Mouse (Mus musculus) heart, embryonic 13.5 days (tissue): ENCODE data around the gene Fxyd7. TPM values are rescaled to one million over a fixed set of nuclear protein-coding genes. Genes with fewer than 3 reads are reported as not detected.
A peak's percentile ranks its signal among the peaks of the same experiment; 100 is the strongest.

Experiments used
- ATAC-seq: fragments of 200-750 bp; cut with Nextera tagmentation; 2 replicates; pipeline ENCODE4 v1.8.0; 2017; ENCODE audit warnings: moderate TSS enrichment; ENCODE audit not compliant: insufficient number of reproducible peaks, low FRiP score, low TSS enrichment; ENCODE audit errors: extremely low read depth
- H3K27ac ChIP-seq: fragments of 300-500 bp; sonication (generic); replicated peaks from 2 replicates; pipeline ENCODE4 v1.5.1; 2015; ENCODE audit warnings: moderate library complexity, mild to moderate bottlenecking, inconsistent platforms
- H3K27me3 ChIP-seq: fragments of 300-500 bp; sonication (generic); replicated peaks from 2 replicates; pipeline ENCODE4 v1.6.1; 2015; ENCODE audit warnings: mild to moderate bottlenecking, inconsistent platforms
- H3K36me3 ChIP-seq: fragments of 300-500 bp; sonication (generic); 2 replicates; pipeline ENCODE4 v1.6.1; 2015; ENCODE audit warnings: mild to moderate bottlenecking, inconsistent platforms
- H3K4me1 ChIP-seq: fragments of 300-500 bp; sonication (generic); 2 replicates; pipeline ENCODE4 v1.6.1; 2015; ENCODE audit warnings: inconsistent platforms
- H3K4me2 ChIP-seq: fragments of 300-500 bp; sonication (generic); 2 replicates; pipeline ENCODE4 v1.6.1; 2015; ENCODE audit warnings: inconsistent platforms, mild to moderate bottlenecking, moderate library complexity
- H3K4me3 ChIP-seq: fragments of 300-500 bp; sonication (generic); 2 replicates; pipeline ENCODE4 v1.5.1; 2015; ENCODE audit warnings: moderate library complexity, mild to moderate bottlenecking, inconsistent platforms
- H3K9ac ChIP-seq: fragments of 300-500 bp; sonication (generic); 2 replicates; pipeline ENCODE4 v1.6.1; 2015; ENCODE audit warnings: inconsistent platforms, mild to moderate bottlenecking, moderate library complexity
- H3K9me3 ChIP-seq: fragments of 300-500 bp; sonication (generic); 2 replicates; pipeline ENCODE4 v1.6.1; 2016; ENCODE audit warnings: inconsistent platforms
- WGBS: fragments of 180-500 bp; shearing (Covaris S2); methylation state at CpG from one replicate; pipeline ENCODE4 v1.1.7; 2015; ENCODE audit warnings: mixed read lengths; 5-methylcytosine and 5-hydroxymethylcytosine counted together
- polyA plus RNA-seq: library from polyadenylated mRNA; unstranded; fragments of >200 nt; fragmentation: Nextera tagmentation; extraction: Ambion mirVana; gene quantifications from 2 replicates; pipeline ENCODE4 v1.2.1, GENCODE M21; 2015

Gene Fxyd7
- polyA plus RNA-seq, 1 experiment from 2014 or later, result 3.6 TPM

DNA sequence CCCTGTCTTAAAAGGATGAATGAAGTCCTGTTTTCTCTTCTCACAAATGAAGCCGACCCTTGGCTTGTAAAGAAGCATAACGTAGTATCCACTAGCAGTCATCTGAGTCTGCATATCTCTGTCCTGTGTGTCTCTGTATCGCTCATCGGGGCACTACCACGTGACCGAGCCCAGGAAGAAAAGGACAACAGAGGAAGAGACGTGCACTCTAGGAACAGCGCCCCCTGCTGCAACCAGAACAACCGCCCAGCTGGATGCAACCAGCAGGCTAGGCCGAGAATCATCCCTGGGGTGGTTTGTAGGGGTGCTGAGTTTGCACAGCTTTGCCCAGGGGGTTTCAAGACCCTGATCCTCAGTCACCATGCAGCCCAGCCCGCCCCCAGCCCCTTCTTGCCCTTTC is 16.5 kb downstream of the Fxyd7 start:
- Histone ChIP-seq H3K36me3 (no peaks in the 10 kb centered on the region), H3K4me3 (no peak overlapping the region), H3K4me1 (no peaks in the 10 kb centered on the region; the same call in 1 of the 2 replicates), H3K27ac (no peak overlapping the region), H3K9me3 (no peaks in the 10 kb centered on the region), H3K27me3 (peaks cover 4% of the 10 kb centered on the region; the same call in 1 of the 2 replicates), H3K4me2 (no peak overlapping the region), H3K9ac (no peak overlapping the region)
- WGBS, result 51% methylated on average over 11 of the region's 11 CpGs
- no peak for ATAC-seq

GRCm38 (mm10) chr7:31033409-31034165 is 17.7 kb downstream of the Fxyd7 start:
- WGBS, result 55% methylated on average over 9 of the region's 9 CpGs
- no peaks in the 10 kb centered on the region; the same call in 1 of the 2 replicates for H3K4me1 ChIP-seq
- H3K27ac ChIP-seq, result 0 out of 2 replicates have a peak overlapping the region, but pooled peaks have one; percentile 12
- no peak overlapping the region for H3K9ac ChIP-seq
- no peak for ATAC-seq
- no peaks in the 10 kb centered on the region for H3K27me3 ChIP-seq
- no peaks in the 10 kb centered on the region for H3K36me3 ChIP-seq
- H3K4me3 ChIP-seq, result no peak overlapping the region
- H3K9me3 ChIP-seq, result no peaks in the 10 kb centered on the region
- H3K4me2 ChIP-seq, result no peak overlapping the region

- Histone ChIP-seq H3K9ac (no peak overlapping the region), H3K9me3 (no peaks in the 10 kb centered on the region), H3K4me3 (no peak overlapping the region), H3K27ac (no peak overlapping the region), H3K4me2 (no peak overlapping the region), H3K36me3 (no peaks in the 10 kb centered on the region), H3K27me3 (no peaks in the 10 kb centered on the region), H3K4me1 (no peaks in the 10 kb centered on the region; the same call in 1 of the 2 replicates)
- no peak for ATAC-seq
- 78% methylated on average over 7 of the region's 7 CpGs for WGBS
Measured at GRCm38 (mm10) chr7:31031731-31032130, 19.5 kb downstream of the Fxyd7 start.

DNA sequence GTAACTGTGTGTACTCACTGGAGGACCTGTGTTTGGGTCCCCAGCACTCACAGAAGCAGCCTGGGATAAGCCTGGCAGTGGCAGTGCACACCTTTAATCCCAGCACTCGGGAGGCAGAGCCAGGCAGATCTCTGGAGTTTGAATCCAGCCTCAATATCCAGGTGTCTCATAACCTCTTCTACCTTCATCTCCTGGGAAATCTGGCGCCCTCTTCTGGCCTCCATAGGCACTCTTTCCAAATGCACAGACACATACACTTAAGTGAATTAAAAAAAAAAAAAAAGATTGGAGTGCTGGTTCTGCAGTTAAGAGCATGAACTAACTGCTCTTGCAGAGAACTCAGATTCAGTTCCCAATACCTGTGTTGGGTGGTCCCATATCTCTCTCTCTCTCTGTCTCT is 20.6 kb downstream of the Fxyd7 start:
- Histone ChIP-seq H3K9ac (no peak overlapping the region), H3K4me2 (no peak overlapping the region), H3K4me3 (no peak overlapping the region), H3K9me3 (no peaks in the 10 kb centered on the region), H3K27me3 (no peaks in the 10 kb centered on the region), H3K36me3 (no peaks in the 10 kb centered on the region), H3K27ac (no peak overlapping the region), H3K4me1 (no peaks in the 10 kb centered on the region; the same call in 1 of the 2 replicates)
- 52% methylated on average over 2 of the region's 2 CpGs for WGBS
- ATAC-seq, result no peak

GRCm38 (mm10) chr7:31028609-31029008 is 22.7 kb downstream of the Fxyd7 start:
- Histone ChIP-seq H3K9me3 (no peaks in the 10 kb centered on the region), H3K36me3 (no peaks in the 10 kb centered on the region), H3K4me2 (no peak overlapping the region), H3K4me3 (no peak overlapping the region), H3K27me3 (no peaks in the 10 kb centered on the region), H3K27ac (no peak overlapping the region), H3K9ac (no peak overlapping the region), H3K4me1 (no peaks in the 10 kb centered on the region; the same call in 1 of the 2 replicates)
- no peak for ATAC-seq
- WGBS, result 65% methylated on average over 8 of the region's 8 CpGs

DNA sequence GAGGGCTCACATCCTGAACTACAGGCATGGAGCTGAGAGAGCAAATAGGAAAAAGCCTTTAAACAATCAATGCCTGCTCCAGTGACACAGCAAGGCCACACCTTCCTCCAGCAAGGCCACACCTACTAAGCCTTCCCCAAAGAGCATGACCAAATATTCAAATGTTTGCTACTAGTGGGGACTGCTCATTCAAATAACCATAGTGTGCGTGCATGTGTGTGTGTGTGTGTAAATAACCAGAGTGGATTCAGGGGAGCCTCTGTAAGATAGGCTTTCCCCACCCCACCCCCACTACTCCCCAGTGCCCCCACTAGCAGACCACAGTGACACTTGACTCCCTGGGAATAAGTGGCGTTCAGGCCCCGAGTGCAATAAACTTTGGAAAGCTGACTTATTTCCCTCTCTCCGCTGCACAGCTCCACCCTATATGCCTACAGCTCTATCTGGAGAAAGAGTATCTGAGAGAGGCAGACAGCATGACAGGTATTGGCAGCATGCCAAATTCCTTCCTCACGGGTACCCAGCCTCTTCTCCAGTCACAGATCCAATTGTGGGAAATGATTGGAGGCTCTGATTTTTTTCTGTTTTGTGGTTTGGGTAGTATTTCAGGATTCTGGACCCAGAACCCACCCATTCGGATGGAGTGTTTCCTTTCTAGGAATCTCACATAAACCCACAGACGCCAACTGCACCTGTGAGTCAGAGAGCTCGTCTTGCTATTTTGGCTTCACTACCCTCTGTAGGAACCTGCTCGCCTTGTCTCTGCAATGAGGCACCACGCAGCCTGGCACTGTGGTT is 34.0 kb downstream of the Fxyd7 start:
- Histone ChIP-seq H3K27ac (peak overlapping the region; percentile 79), H3K27me3 (no peaks in the 10 kb centered on the region), H3K9ac (no peak overlapping the region), H3K4me3 (no peak overlapping the region), H3K36me3 (no peaks in the 10 kb centered on the region), H3K9me3 (no peaks in the 10 kb centered on the region), H3K4me1 (peaks cover 21% of the 10 kb centered on the region), H3K4me2 (peak overlapping the region; percentile 44)
- ATAC-seq, result no peak
- 27% methylated on average over 10 of the region's 10 CpGs for WGBS

- Histone ChIP-seq H3K4me1 (peaks cover 19% of the 10 kb centered on the region), H3K9me3 (no peaks in the 10 kb centered on the region), H3K9ac (no peak overlapping the region), H3K4me2 (no peak overlapping the region), H3K36me3 (no peaks in the 10 kb centered on the region), H3K27ac (no peak overlapping the region), H3K27me3 (no peaks in the 10 kb centered on the region), H3K4me3 (no peak overlapping the region)
- 79% methylated on average over 5 of the region's 5 CpGs for WGBS
- no peak for ATAC-seq
Measured at GRCm38 (mm10) chr7:31012971-31013370, 38.3 kb downstream of the Fxyd7 start.

GRCm38 (mm10) chr7:31008889-31009288 is 42.4 kb downstream of the Fxyd7 start:
- WGBS, result 41% methylated on average over 3 of the region's 3 CpGs
- Histone ChIP-seq H3K36me3 (no peaks in the 10 kb centered on the region), H3K9ac (no peak overlapping the region), H3K9me3 (no peaks in the 10 kb centered on the region), H3K4me3 (no peak overlapping the region), H3K4me2 (no peak overlapping the region), H3K27me3 (no peaks in the 10 kb centered on the region), H3K4me1 (no peaks in the 10 kb centered on the region), H3K27ac (no peak overlapping the region)
- no peak for ATAC-seq

DNA sequence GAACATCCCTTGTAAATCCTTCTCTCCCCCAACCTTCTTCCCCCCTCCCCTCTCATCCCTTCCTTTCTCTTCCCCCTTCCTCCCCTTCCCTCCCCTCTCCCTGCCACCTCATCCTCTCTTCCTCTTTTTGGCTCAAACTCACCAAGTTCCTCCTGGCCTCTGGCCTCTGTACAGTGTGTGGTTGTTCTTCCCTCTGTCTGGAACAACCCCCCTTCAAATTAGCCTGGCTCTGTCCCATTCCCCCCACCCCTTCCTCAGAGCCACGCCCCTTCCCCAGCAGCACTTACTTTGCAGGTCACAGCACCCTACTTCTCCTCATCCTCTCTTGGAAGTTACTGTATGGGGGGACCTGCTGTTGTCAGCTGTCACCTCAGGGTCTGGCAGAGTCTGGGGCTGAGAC is 43.1 kb downstream of the Fxyd7 start:
- WGBS, result 62% methylated on average over 1 of the region's 1 CpGs
- no peak for ATAC-seq
- H3K27ac ChIP-seq, result no peak overlapping the region
- H3K9me3 ChIP-seq, result no peaks in the 10 kb centered on the region
- no peaks in the 10 kb centered on the region for H3K27me3 ChIP-seq
- no peak overlapping the region for H3K9ac ChIP-seq
- no peak overlapping the region for H3K4me3 ChIP-seq
- H3K4me2 ChIP-seq, result no peak overlapping the region
- H3K4me1 ChIP-seq, result no peaks in the 10 kb centered on the region
- H3K36me3 ChIP-seq, result no peaks in the 10 kb centered on the region

GRCm38 (mm10) chr7:31007775-31008174 is 43.5 kb downstream of the Fxyd7 start:
- peaks cover 2% of the 10 kb centered on the region; the same call in 1 of the 2 replicates for H3K4me1 ChIP-seq

DNA sequence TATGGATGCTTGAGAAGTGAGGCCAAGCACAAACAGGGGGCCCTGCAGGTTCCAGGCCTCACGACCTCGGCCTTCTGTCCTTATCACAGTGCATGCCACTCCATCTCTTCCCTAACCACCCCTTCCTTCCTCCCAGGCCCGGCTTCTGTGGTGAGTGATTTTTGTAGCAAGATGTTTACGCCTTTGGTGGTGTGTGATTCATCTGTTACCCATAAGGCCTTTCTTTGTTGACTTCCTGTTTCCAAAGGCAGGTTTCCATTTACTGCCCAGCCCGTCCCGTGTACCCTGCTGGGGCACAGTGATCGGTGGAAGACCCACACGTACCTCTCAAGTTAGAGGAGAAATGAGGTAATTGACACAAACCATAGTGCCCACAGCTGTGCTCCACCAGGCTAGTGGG is 48.6 kb downstream of the Fxyd7 start:
- WGBS, result 48% methylated on average over 8 of the region's 8 CpGs
- ATAC-seq, result no peak

More at GRCm38 (mm10) chr7:31007775-31008174, 43.5 kb downstream of the Fxyd7 start:
- Histone ChIP-seq H3K27ac (no peak overlapping the region), H3K9me3 (no peaks in the 10 kb centered on the region), H3K9ac (no peak overlapping the region), H3K4me2 (no peak overlapping the region), H3K4me3 (no peak overlapping the region), H3K27me3 (no peaks in the 10 kb centered on the region), H3K36me3 (no peaks in the 10 kb centered on the region)
- WGBS, result 73% methylated on average over 1 of the region's 1 CpGs
- no peak for ATAC-seq

More for the DNA sequence above, 48.6 kb downstream of the Fxyd7 start:
- no peaks in the 10 kb centered on the region for H3K27me3 ChIP-seq
- peak overlapping the region; percentile 28 for H3K27ac ChIP-seq
- peaks cover 27% of the 10 kb centered on the region for H3K4me1 ChIP-seq
- no peaks in the 10 kb centered on the region for H3K9me3 ChIP-seq
- H3K4me3 ChIP-seq, result no peak overlapping the region
- no peak overlapping the region for H3K9ac ChIP-seq
- no peak overlapping the region for H3K4me2 ChIP-seq
- no peaks in the 10 kb centered on the region for H3K36me3 ChIP-seq
